Mouse (Mus musculus) large intestine, adult 2 months (tissue): ENCODE data around the gene Slc38a10. TPM values are rescaled to one million over a fixed set of nuclear protein-coding genes. Genes with fewer than 3 reads are reported as not detected.

Experiments used
- DNase-seq: peaks from one replicate; pipeline ENCODE4 v3.0.0-alpha.2; 2012; ENCODE audit warnings: low read depth, low spot score
- WGBS: fragments of 180-500 bp; shearing (Covaris S2); methylation state at CpG from one replicate; pipeline ENCODE4 v1.1.7; 2018; 5-methylcytosine and 5-hydroxymethylcytosine counted together
- polyA plus RNA-seq: library from polyadenylated mRNA; depleted of rRNA; stranded (reverse); fragments of >200 nt; gene quantifications from 2 replicates; pipeline ENCODE4 v1.2.3, GENCODE M21; 2012

Slc38a10 gene
- polyA plus RNA-seq, 1 experiment: 67.3 TPM

DNA sequence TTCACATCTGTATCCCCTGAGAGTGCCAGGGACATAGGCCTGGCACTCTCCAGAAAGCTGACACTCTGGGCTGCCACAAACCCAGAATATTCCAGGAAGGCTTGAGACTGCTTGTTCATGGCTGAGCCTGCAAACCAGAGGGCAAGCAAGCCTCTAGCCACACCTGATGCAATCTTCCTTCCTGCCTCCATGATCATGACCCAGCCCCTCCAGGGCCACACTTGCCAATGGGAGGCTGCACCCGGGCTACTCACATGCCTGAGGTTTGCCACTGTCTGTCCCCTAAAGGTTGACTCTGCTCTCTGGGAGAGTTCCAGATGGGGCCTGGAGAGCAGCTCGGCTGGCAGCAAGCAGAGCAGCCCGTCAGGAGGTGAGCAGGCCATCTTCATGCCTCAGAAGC lies 30.2 kb upstream of the Slc38a10 start:
- WGBS: 83% methylated on average over 3 of the region's 3 CpGs
- no peak for DNase-seq

DNA sequence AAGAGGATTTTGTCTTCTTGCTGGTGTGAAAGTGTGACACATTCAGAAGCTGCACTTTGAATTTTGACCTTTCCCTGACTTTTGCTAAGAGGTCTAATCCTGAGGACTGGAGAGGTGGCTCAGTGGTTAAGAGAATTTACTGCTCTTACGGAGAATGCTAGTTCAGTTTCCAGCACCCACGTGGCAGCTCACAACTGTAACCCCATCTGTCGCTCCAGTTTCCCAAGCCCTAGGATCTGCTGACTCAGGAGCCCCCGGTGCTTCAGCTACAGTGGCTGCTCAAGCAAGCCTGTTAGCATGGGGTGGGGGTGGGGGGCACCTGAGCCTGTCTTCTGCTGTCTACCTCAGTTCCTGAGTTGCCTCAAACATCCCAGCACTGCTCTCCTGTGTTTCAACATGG lies 28.2 kb upstream of the Slc38a10 start:
- DNase-seq: no peak
- WGBS: 64% methylated on average over 4 of the region's 4 CpGs

DNA sequence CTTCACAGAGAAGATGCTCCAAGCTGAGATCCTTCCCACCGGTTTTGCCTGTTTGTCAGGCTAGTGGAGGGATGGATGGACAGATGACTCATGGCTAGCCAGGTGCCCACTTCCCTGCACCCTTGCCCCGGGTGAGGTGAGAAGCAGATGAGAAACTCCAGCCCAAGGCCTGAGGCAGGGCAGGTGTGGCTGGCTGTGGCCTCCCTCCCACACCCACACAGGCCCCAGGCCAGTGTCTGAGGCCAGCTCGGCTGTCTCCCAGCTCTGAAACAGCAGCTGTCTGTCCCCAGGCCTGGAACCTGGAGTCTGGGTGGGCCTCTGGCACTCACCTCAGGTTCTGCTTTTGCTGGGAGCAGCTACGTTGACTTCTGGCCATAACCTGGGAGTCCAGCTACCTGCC lies 24.8 kb upstream of the Slc38a10 start:
- no peak for DNase-seq
- 51% methylated on average over 4 of the region's 4 CpGs for WGBS

DNA sequence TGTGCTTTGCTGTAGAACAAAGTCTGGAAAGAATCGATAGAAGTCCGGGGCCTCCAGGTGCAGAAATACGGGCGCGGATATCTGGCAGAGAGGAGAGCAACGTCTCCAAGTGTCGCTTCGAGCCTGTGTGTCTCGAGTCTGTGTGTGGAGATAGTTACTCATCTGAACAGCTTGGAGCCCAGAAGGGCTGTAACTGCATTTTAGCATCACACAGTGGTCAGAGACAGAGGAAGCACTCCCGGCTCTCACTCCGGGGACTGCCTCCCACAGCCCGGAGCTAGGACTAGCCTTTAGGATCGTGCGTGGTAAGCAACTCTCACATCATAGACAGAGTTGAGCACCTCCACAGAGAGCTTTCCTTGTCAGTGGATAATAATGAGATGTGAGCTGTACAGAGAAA lies 22.1 kb upstream of the Slc38a10 start:
- WGBS: 70% methylated on average over 14 of the region's 14 CpGs
- no peak for DNase-seq

DNA sequence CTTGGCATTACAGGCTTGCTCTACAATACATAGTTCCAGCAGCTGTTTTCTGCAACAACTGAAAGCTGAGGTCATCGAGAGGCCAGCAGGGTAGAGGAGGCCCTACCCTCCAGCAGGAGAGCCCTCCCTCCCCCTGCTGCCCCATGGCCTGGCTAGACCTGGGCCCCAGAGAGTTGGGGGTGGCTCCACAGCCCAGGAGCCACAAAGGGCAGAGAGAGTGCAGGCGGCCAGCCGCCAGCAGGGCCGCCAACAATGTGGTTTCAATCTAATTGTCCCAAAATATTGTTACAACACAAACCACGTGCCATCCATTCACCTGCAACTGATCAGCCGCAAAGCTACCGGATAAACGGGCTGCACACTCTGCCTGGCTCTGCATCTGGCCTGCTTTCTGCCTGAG lies 20.0 kb upstream of the Slc38a10 start:
- WGBS: 78% methylated on average over 8 of the region's 8 CpGs
- DNase-seq: no peak

DNA sequence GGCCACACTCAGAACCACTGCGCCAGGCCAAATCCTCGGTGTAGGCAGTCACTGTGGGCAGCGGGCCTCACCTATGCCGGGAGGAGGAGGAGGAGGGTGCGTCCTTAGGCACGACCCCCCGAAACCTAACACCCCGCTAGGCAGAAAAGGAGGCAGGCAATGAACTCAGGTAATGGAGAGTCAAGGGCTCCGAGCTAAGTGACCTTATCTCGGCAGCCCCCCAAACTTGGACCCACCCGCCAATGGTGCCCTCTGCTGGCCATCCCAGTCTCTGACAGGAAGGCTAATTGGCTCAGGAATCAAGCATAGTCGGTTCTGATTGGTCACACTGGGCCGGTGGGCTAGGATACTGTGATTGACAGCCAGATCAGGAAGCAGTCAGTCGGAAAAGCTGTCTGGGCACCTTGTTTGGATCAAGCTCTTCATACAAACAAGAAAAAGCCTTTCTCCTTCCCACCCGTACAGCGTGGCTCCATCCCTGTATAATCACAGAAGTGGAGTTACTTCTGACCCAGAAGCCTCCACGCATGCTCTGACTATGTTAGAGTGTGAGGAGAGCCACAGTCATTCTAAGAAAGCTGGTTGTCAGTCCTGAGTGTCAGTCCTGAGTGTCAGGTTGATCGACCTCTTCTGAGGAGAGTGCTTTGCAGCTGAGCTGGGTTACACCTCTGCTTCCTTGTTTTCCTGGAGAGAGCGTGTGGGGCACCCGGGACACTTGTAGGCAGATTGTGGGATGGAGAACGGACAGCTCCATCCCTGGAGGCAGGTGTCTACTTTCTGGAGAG lies 18.3 kb upstream of the Slc38a10 start:
- WGBS: 44% methylated on average over 21 of the region's 21 CpGs
- DNase-seq: no peak

DNA sequence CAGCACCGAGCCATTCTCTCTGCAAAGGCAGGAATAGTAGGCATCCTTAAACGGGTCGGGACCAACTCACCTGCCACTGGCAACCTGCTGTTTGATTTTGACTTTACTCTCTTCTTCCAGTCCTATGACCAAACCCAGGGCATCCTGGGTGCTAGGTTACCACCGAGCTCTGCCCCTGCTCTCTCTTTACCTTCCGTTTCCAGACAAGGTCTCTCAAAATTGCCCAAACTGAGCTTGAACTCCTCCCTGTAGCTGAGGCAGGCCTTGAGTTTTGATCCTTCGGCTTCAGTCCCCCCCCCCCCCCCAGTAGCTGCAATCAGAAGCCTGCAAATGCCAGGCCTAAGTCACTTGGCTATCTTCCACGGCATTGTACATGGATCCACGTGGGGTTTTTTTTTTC lies 17.4 kb upstream of the Slc38a10 start:
- WGBS: 59% methylated on average over 8 of the region's 8 CpGs
- no peak for DNase-seq

DNA sequence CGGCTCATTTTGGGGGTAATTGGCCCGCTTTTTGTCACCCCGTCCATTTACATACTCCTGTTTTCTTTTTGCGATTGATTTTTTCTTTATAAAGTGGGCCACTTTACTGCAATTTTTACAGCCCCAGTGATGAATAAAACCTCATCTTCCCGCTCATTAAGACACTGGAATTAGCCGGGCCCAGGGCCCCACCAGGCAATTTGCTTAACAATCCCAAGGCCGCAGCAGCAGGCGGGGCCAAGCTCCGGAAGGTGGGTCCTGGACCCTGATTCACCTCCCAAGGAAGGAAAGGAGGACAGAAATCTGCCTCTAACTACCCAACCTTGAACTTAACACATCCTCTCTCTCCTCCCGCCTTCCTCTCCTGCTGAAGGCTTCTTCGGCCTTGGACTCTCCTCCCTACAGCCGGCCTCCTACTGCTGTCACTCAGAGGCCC lies 16.8 kb upstream of the Slc38a10 start:
- WGBS: 59% methylated on average over 12 of the region's 12 CpGs

DNA sequence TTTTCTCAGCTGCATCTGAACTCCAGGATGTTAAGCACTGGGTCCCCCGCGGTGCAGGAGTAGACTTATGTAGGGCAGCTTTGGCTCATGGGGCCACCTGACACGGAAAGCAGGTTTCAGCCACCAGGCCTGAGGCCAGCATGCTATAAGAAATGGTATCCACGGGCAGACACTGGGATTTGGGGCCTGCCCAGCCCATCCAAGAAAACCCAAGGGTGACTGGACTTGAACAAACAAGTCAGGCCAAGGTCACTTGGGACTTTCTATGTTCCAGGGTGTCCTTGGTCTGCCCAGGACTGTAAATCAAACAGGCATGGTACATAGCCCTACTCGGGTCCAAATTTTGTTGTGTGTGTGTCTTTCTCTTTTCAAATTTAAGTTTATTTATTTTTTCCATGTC lies 15.9 kb upstream of the Slc38a10 start:
- 84% methylated on average over 5 of the region's 5 CpGs for WGBS
- no peak for DNase-seq

More for the DNA sequence above, 16.8 kb upstream of the Slc38a10 start:
- no peak for DNase-seq

DNA sequence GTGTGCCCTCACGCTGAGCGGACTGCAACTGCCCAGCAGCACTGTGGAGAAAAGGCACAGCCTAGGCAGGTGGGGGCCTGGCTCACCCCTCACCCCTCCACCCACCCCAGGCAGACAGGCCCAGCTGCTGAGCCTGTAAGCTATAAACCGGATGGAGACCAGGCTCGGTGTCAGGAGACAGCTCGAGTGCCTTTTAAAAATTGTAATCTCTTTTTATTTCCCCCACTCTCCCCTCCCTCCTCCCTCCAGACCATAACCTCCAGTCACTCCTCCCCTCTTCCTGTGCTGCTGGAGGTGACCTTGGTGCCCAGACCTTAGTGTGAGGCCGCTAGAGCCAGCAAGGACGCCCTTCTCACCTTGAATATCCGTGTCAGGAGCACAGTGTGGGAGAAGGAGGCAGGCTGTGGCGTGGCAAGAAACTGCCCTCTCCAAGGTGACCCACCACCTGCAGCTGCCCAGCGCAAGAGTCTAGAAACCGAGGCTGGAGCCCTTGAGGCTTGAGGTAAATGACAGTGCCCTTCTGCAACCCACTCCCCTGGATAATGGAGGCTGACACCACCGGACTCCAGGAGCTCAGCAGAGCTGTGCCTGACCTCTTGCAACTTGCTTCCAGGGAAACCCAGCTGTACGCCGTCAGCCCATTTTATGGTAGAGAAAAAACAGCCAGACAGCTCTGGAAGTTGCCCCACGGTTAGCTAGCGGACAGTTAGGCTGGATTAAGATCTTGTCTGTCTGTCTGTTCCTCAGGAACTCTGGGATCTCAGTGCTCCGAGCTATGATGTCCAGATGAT lies 13.5 kb upstream of the Slc38a10 start:
- 42% methylated on average over 17 of the region's 17 CpGs for WGBS
- DNase-seq: no peak

DNA sequence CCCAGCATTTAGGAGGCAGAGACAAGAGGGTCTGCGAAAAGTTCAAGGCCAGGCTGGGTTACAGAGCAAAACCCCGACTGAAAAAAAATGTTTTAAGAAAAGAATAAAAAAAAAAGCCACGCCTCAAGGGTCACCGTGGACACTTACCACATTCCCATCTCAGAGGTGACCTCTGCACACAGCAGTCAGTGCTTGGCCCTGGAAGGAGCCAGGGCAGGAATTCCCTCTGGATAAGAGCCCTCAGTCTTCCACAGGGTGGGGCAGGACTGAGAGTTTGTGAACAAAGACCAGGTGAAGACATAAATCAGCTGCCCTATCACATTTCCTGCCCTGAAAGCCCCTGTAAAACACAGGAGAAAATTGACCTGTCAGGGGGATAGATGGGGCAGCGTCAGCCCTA lies 12.9 kb upstream of the Slc38a10 start:
- WGBS: 44% methylated on average over 5 of the region's 5 CpGs
- no peak for DNase-seq

DNA sequence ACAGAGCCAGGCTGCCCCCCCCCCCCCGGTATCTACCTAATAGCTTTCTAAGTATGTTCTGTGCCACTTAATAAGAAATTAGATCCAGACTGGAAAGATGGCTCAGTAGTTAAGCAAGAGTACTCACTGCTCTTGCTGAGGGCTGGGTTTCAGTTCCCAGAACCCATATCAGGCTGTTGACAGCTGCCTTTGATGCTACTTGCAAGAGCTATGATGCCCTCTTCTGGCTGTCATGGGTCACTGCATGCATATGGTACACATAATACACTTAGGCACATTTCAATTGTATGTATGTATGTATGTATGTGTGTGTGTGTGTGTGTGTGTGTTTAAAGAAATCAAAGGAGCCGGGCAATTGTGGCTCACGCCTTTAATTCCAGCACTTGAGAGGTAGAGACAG lies 12.1 kb upstream of the Slc38a10 start:
- WGBS: 93% methylated on average over 3 of the region's 3 CpGs
- DNase-seq: no peak

DNA sequence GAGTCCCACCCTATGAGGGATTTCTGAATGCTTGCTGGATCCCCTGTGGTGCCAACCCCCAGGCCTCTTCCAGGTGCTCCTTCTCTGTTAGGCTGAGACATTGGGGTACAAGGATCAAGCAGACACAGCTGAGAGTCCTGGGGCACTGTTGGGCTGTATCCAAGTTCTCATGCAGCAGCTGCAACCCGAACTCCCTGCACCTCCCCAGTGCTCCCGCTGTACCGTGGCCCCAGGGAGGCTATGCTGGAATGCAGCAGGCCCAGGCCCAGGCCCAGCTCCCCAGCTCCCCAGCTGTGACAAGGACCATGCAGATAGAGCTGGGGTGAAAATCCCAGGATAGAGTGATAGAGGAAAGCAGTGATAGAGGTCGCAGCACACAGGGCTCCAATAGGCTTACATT lies 10.1 kb upstream of the Slc38a10 start:
- WGBS: 78% methylated on average over 4 of the region's 4 CpGs
- no peak for DNase-seq

DNA sequence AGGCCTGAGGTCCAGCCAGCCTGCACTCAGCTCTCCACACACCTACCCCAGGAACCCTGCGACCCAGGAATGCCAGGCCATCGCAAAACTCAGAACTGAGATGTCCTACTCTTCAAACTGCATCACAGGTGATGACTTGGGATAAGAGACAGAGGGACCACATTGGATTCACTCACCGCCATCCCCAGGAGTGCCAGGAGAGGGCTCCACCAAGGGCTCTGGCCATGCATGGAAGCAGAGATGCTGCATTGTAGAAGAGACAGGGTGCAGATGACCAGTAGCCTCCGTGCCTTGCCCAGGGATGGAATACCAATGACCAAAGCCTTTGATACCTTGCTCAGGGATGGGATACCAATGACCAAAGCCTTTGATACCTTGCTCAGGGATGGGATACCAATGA lies 9.3 kb upstream of the Slc38a10 start:
- no peak for DNase-seq
- WGBS: 78% methylated on average over 4 of the region's 4 CpGs

DNA sequence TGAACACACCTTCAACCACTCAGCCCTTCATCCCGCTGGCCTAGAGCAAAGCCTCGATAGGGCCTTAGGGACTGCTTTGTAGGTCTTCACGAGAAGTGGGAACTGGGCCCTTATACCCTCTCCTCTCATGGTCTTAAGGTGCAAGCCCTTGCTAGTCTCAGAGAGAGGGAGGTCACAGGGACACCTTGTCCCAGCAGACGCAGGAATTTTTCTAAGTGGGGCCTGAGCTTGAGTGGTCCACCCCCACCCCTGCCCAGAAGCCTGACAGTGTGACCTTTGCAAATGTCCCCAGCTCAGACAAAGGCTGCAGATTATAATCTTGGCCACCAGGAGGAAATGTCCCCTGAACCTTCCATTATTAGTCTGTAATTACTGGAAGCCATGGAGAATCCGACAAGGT lies 8.5 kb upstream of the Slc38a10 start:
- 78% methylated on average over 5 of the region's 5 CpGs for WGBS
- no peak for DNase-seq

DNA sequence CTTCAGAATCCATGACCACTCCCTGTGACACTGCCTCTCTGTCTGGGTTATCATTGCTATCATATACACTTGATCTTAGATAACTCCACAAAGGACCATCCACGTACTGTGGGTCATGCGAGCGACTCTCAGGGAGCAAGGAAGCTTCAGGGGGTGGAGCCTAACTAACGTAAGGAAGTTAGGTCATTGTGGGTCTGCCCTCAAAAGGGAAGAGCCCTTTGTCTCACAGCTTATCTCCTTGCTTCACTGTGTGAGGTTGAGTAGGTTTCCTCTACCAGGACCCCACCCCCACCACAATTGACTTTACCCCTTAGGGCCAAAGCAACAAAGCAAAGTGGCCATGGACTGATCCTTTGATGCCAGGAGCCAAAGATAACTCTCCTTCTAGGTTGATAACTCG lies 7.7 kb upstream of the Slc38a10 start:
- DNase-seq: no peak
- 66% methylated on average over 5 of the region's 5 CpGs for WGBS

DNA sequence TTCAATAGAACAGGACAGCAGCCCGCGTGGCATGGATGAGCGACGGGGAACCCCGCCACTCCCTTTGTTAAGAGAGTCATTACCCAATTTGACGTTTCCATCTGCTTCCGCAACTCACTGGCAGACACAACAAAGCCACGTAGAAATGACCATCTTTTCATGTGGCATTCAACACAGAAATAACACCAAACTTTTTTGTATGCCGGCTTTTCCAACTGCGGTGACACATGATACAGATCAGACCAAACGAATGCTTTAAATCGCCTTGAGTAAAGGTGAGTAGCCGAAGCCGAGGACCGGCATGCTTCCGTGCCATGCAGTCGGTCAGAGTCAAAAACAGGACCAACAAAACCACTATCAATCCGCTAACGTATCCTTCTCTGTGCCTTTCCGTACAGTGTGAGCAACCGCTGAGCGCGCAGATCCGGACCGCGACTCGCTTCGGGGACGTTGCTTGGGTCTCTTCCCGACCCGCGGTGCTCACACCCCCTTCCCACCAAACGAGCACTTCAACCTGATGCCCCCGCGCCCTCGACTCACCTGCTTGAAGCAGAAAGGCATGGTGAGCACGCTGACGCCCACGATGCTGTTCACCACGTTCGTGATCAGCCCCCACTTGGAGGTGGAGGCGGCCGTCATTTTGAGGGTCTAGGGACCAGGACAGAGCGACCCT lies 570 bp downstream of the Slc38a10 start:
- DNase-seq: no peak
- WGBS: under 1% methylated on average over 44 of the region's 44 CpGs

DNA sequence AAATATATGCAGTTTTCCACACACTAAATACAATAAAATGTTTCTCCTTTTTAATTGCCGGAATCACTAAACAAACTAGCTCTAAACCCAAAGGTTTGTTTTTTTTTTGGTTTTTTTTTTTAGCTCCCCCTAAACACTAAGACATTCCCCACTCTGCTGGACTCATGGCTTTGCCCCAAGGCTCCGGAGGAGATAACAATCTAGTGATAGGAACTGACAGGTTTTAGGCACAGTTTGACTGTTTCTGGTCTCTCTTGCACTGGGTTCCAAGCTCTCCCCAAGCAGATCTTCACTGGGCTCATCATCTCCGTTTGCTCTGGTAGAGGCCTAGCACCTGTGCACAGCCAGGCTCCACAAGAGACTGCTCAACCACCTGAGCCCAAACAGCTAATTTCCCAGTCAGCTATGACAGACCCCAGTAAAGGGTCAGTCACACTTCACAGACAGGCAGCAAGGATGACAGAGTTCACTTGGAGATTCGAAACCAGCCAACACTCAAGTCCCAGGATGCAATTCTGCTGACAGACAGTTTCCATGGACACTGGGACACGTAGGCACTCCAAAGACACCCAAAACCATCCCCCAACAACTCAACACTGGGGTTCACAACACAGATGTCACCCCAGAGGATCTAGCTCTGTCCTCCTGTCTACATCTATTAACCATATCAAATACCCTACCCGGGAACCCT lies 1.5 kb downstream of the Slc38a10 start:
- no peak for DNase-seq
- WGBS: 31% methylated on average over 6 of the region's 6 CpGs

DNA sequence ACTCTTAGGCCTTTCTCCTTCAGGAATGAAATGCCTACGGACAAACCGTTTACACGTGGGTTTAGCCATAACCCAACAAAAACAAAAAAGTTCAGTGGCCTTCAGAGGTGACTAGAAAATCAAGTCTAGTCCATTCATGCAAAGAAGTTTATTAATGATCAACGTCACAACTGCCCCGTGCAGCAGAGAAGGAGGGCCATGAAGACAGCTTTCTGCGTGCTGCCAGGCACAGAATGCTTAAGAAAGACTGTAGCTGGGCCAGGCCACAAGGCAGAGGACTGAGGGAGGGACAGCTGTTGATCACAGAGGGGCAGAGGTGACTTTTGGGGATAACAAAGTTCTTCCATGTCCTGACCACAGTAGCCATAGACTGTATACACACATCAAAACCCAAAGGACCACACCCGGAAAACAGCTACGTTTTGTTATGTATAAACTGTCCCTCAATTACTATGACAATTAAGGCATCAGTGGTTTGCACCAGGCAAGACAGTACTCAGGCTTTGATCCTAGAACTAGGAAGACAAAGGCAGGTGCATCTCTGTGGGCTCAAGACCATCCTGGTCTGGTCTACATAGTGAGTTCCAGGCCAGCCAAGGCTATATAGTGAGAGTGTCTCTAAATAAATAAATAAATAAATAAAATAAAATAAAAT lies 2.8 kb downstream of the Slc38a10 start:
- no peak for DNase-seq
- 81% methylated on average over 8 of the region's 8 CpGs for WGBS
